Mouse (Mus musculus) hindbrain, embryonic 11.5 days (tissue): ENCODE results near the gene Uroc1. TPM values are rescaled to one million over a fixed set of nuclear protein-coding genes. Genes with fewer than 3 reads are reported as not detected.

Experiments used
- ATAC-seq: fragments of 200-750 bp; cut with Nextera tagmentation; 2 replicates; pipeline ENCODE4 v1.8.0; 2017; ENCODE audit warnings: mild to moderate bottlenecking, moderate TSS enrichment, moderate library complexity; ENCODE audit not compliant: low FRiP score
- DNase-seq: peaks from one replicate; pipeline ENCODE4 v3.0.0-alpha.2; 2015; ENCODE audit warnings: low spot score
- H3K27ac ChIP-seq: fragments of 300-500 bp; sonication (generic); 2 replicates; pipeline ENCODE4 v1.5.1; 2014; ENCODE audit warnings: mild to moderate bottlenecking, low read depth, low read length
- H3K27me3 ChIP-seq: fragments of 300-500 bp; sonication (generic); 2 replicates; pipeline ENCODE4 v1.6.1; 2014; ENCODE audit warnings: mild to moderate bottlenecking, low read length, moderate library complexity, mixed read lengths; ENCODE audit not compliant: control insufficient read depth, insufficient read depth
- H3K36me3 ChIP-seq: fragments of 300-500 bp; sonication (generic); 2 replicates; pipeline ENCODE4 v1.6.1; 2014; ENCODE audit warnings: mild to moderate bottlenecking, low read length, moderate library complexity, mixed read lengths; ENCODE audit not compliant: control insufficient read depth, insufficient read depth
- H3K4me1 ChIP-seq: fragments of 300-500 bp; sonication (generic); replicated peaks from 2 replicates; pipeline ENCODE4 v1.6.1; 2014; ENCODE audit warnings: low read length, mixed read lengths; ENCODE audit not compliant: control insufficient read depth, insufficient read depth
- H3K4me2 ChIP-seq: fragments of 300-500 bp; sonication (generic); replicated peaks from 2 replicates; pipeline ENCODE4 v1.6.1; 2014; ENCODE audit warnings: mild to moderate bottlenecking, low read depth, low read length
- H3K4me3 ChIP-seq: fragments of 300-500 bp; sonication (generic); 2 replicates; pipeline ENCODE4 v1.5.1; 2014; ENCODE audit warnings: low read depth, low read length
- H3K9ac ChIP-seq: fragments of 300-500 bp; sonication (generic); 2 replicates; pipeline ENCODE4 v1.6.1; 2014; ENCODE audit warnings: low read depth, low read length
- H3K9me3 ChIP-seq: fragments of 300-500 bp; sonication (generic); 2 replicates; pipeline ENCODE4 v1.6.1; 2016; ENCODE audit warnings: low read length; ENCODE audit not compliant: control insufficient read depth
- WGBS: fragments of 180-500 bp; shearing (Covaris S2); extraction: QIAGEN DNeasy Blood & Tissue Kit; methylation state at CpG from one replicate; pipeline ENCODE4 v1.1.7; 2014; 5-methylcytosine and 5-hydroxymethylcytosine counted together
- polyA plus RNA-seq: library from polyadenylated mRNA; unstranded; fragments of >200 nt; fragmentation: Nextera tagmentation; extraction: Ambion mirVana; gene quantifications from 2 replicates; pipeline ENCODE4 v1.2.1, GENCODE M21; 2014

Gene Uroc1
- polyA plus RNA-seq, 1 experiment from 2014 or later: not detected

- Histone ChIP-seq H3K27me3 (no peaks in the 10 kb centered on the region), H3K4me2 (no peak overlapping the region), H3K9ac (no peak overlapping the region), H3K36me3 (no peaks in the 10 kb centered on the region), H3K9me3 (no peaks in the 10 kb centered on the region), H3K4me3 (no peak overlapping the region), H3K4me1 (no peaks in the 10 kb centered on the region), H3K27ac (no peak overlapping the region)
- WGBS: 86% methylated on average over 7 of the region's 7 CpGs
- DNase-seq (no peak), ATAC-seq (no peak)
Observed at GRCm38 (mm10) chr6:90319475-90320191, 13.5 kb upstream of the Uroc1 start.

- no peak overlapping the region for H3K27ac ChIP-seq
- no peaks in the 10 kb centered on the region for H3K27me3 ChIP-seq
- no peak overlapping the region for H3K4me3 ChIP-seq
- no peak overlapping the region for H3K4me2 ChIP-seq
- H3K9me3 ChIP-seq: no peaks in the 10 kb centered on the region
- ATAC-seq: no peak
- DNase-seq: no peak
- no peak overlapping the region for H3K9ac ChIP-seq
- H3K36me3 ChIP-seq: no peaks in the 10 kb centered on the region
- no peaks in the 10 kb centered on the region for H3K4me1 ChIP-seq
- 79% methylated on average over 5 of the region's 5 CpGs for WGBS
Observed at GRCm38 (mm10) chr6:90320429-90320828, 12.7 kb upstream of the Uroc1 start.

GRCm38 (mm10) chr6:90321811-90322210, 11.3 kb upstream of the Uroc1 start:
- ATAC-seq (no peak), DNase-seq (no peak)
- 50% methylated on average over 4 of the region's 4 CpGs for WGBS

DNA sequence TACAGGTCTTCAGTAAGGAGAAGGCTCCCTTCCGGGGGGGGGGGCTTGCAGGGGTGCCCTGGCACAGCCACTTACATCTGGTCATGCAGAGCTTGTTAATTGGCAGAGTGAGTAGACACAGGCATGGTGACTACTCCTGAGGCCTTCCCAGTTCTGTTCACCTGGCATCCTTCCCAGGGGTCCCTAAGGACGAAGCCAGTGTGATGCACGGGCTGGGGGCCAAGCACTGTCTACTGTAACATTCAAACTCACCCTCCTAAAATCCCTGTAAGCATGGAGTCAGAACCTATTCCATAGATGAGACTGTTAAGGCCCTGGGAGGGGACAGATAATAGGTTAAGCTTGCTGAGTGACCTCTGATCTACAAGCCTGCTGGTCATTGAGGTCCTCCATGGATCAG, 9.1 kb upstream of the Uroc1 start:
- 78% methylated on average over 3 of the region's 3 CpGs for WGBS
- H3K4me1 ChIP-seq: no peaks in the 10 kb centered on the region
- no peak for ATAC-seq

More at GRCm38 (mm10) chr6:90321811-90322210, 11.3 kb upstream of the Uroc1 start:
- H3K9me3 ChIP-seq: no peaks in the 10 kb centered on the region
- H3K27ac ChIP-seq: no peak overlapping the region
- no peaks in the 10 kb centered on the region for H3K36me3 ChIP-seq
- no peak overlapping the region for H3K9ac ChIP-seq
- H3K27me3 ChIP-seq: no peaks in the 10 kb centered on the region
- no peaks in the 10 kb centered on the region for H3K4me1 ChIP-seq
- H3K4me3 ChIP-seq: no peak overlapping the region
- no peak overlapping the region for H3K4me2 ChIP-seq

GRCm38 (mm10) chr6:90324463-90324862, 8.6 kb upstream of the Uroc1 start:
- Histone ChIP-seq H3K4me2 (no peak overlapping the region), H3K9ac (no peak overlapping the region), H3K36me3 (no peaks in the 10 kb centered on the region), H3K4me3 (no peak overlapping the region), H3K27ac (no peak overlapping the region), H3K4me1 (no peaks in the 10 kb centered on the region), H3K9me3 (no peaks in the 10 kb centered on the region), H3K27me3 (no peaks in the 10 kb centered on the region)
- no peak for DNase-seq
- ATAC-seq: no peak
- 71% methylated on average over 3 of the region's 3 CpGs for WGBS

More for the DNA sequence above, 9.1 kb upstream of the Uroc1 start:
- H3K9ac ChIP-seq: no peak overlapping the region
- no peaks in the 10 kb centered on the region for H3K27me3 ChIP-seq
- no peak for DNase-seq
- H3K4me3 ChIP-seq: no peak overlapping the region
- H3K9me3 ChIP-seq: no peaks in the 10 kb centered on the region
- no peak overlapping the region for H3K4me2 ChIP-seq
- H3K36me3 ChIP-seq: no peaks in the 10 kb centered on the region
- no peak overlapping the region for H3K27ac ChIP-seq

DNA sequence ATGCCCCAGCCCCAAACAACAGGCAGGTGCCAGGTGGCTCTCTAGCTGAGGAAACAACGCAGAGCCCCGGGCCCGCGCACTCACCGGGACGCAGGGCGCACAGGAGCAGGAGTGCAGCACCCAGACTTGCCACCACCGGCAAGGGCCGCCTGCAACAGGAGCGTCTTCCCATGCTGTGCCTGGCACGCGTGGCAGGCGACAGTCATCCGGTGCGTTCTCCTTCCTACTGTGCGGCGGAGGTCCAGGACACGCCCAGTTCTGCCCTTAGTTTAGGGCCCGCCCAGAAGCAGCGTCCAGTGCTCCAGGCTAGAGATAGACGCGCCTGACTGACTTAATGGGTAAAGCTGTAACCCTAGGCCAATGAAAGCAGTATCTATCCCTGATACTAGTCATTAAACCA, 8.1 kb upstream of the Uroc1 start, which contains the start of gene Chst13:
Gene Chst13 (minus strand): TSS at position 195 of the 400 bp plus-strand sequence.
- Histone ChIP-seq H3K36me3 (no peaks in the 10 kb centered on the region), H3K9ac (no peak within 1 kb of the TSS), H3K27me3 (no peaks in the 10 kb centered on the region), H3K27ac (no peak within 1 kb of the TSS), H3K4me1 (no peaks in the 10 kb centered on the region), H3K9me3 (no peaks in the 10 kb centered on the region), H3K4me3 (no peak within 1 kb of the TSS), H3K4me2 (peak within 1 kb of the TSS; percentile 26; the same call in 1 of the 2 replicates)
- DNase-seq: peak; percentile 25
- 9% methylated on average over 22 of the region's 22 CpGs for WGBS
- 0 out of 2 replicates have a peak, but pooled peaks have one; percentile 31 for ATAC-seq

- Histone ChIP-seq H3K27ac (no peak overlapping the region), H3K4me3 (no peak overlapping the region), H3K9me3 (no peaks in the 10 kb centered on the region), H3K4me2 (no peak overlapping the region), H3K36me3 (no peaks in the 10 kb centered on the region), H3K4me1 (no peaks in the 10 kb centered on the region), H3K27me3 (no peaks in the 10 kb centered on the region), H3K9ac (no peak overlapping the region)
- ATAC-seq (no peak), DNase-seq (peak; percentile 35)
- WGBS: 30% methylated on average over 6 of the region's 6 CpGs
Observed at GRCm38 (mm10) chr6:90327670-90328069, 5.4 kb upstream of the Uroc1 start.

DNA sequence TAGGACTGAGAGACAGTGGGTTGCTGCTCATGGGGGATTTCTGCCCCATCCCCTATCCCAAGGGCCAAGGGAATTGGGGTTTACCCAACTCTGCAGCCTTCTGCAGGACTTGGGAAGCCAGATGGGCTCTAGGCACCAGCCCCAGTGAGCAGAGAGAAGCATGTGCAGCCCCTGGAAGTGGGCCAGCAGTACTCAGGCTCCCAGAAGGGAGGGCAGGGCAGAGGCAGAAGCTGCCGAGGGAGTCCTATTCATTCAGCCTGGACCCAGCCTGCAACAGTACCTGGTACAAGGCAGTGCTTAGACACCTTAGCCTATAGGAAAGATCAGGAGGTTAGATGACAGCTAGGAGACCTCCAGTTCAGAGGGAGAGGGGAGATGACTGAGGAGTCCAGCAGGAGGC, 3.1 kb upstream of the Uroc1 start:
- no peak for ATAC-seq
- H3K9me3 ChIP-seq: no peaks in the 10 kb centered on the region
- no peak overlapping the region for H3K9ac ChIP-seq
- H3K27ac ChIP-seq: no peak overlapping the region
- H3K4me2 ChIP-seq: no peak overlapping the region
- H3K4me1 ChIP-seq: no peaks in the 10 kb centered on the region
- 56% methylated on average over 1 of the region's 1 CpGs for WGBS
- no peaks in the 10 kb centered on the region for H3K36me3 ChIP-seq
- no peak overlapping the region for H3K4me3 ChIP-seq
- H3K27me3 ChIP-seq: no peaks in the 10 kb centered on the region
- DNase-seq: no peak

DNA sequence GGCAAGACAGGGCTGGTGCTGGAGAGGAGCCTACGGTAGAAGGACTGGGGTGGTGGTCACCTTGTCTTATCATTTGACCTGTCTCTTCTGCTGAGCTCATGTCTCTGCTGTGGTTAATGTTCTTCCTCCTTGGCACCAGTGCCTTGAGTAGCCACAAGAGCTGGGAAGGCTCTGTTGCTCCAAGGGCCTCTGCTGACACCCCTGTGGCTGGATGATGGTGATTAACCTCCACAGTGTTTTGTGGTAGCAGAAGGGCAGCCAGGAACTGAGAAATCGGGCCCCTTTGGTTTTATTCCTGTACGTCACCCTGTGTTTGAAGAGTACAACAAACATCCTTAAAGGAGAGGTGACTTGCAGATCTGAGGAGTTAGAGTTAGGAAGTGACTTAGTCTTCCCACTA, 1.2 kb downstream of the Uroc1 start:
- ATAC-seq: no peak
- no peak overlapping the region for H3K27ac ChIP-seq
- no peak overlapping the region for H3K9ac ChIP-seq
- DNase-seq: no peak
- H3K4me2 ChIP-seq: no peak overlapping the region
- H3K4me3 ChIP-seq: no peak overlapping the region
- no peaks in the 10 kb centered on the region for H3K27me3 ChIP-seq
- no peaks in the 10 kb centered on the region for H3K4me1 ChIP-seq
- H3K9me3 ChIP-seq: no peaks in the 10 kb centered on the region
- WGBS: 86% methylated on average over 3 of the region's 3 CpGs
- H3K36me3 ChIP-seq: no peaks in the 10 kb centered on the region
